Mouse (Mus musculus) brain, embryonic 18.5 days (tissue): ENCODE measurements around the gene Olfr1395.
A peak's percentile ranks its signal among the peaks of the same experiment; 100 is the strongest.

Source experiments
- DNase-seq: peaks from one replicate; pipeline ENCODE4 v3.0.0-alpha.2; 2012; ENCODE audit warnings: low read depth, low spot score

Gene Olfr1395

DNA sequence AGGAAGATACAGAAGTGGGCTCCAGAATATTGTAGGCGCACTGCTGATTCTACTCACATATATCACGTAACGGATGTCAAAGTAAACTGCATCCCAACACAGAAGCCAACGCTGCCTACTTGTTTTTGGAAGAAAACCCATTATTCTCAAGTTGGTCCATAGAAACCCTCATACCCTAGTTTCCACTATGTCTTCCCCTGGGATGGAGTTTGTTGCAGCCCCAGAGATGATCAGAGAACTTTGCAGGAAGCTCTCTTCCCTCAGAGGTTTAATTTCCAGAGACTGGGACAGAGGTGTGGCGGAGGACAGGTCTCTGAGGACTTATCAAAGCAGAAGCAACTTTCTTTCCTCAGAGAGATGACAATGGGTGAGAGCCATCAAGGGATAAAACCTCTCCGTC lies at the start of gene Olfr1395:
Gene Olfr1395, plus strand, starts transcription at position 301 of the 400 bp plus-strand sequence.
- no peak for DNase-seq

DNA sequence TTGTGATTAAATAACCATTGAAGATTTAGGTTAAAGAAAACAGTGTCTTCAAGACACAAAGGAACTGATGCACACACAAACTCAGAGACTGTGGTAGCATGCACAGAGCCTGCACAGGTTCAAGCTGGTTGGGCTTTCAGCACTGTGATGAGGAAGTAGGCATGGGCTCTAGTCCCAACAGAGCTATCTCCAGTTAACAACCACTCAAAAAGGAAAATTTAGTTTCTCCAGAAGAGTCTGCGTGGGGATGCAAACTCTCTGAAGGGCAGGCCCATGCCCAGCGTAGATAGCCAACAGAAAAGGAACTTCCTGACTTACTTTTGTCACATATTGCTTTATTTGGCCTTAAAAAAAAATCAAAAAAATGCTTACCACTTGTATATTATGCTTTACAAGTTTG lies 49.3 kb upstream of the Olfr1395 start:
- DNase-seq: no peak

DNA sequence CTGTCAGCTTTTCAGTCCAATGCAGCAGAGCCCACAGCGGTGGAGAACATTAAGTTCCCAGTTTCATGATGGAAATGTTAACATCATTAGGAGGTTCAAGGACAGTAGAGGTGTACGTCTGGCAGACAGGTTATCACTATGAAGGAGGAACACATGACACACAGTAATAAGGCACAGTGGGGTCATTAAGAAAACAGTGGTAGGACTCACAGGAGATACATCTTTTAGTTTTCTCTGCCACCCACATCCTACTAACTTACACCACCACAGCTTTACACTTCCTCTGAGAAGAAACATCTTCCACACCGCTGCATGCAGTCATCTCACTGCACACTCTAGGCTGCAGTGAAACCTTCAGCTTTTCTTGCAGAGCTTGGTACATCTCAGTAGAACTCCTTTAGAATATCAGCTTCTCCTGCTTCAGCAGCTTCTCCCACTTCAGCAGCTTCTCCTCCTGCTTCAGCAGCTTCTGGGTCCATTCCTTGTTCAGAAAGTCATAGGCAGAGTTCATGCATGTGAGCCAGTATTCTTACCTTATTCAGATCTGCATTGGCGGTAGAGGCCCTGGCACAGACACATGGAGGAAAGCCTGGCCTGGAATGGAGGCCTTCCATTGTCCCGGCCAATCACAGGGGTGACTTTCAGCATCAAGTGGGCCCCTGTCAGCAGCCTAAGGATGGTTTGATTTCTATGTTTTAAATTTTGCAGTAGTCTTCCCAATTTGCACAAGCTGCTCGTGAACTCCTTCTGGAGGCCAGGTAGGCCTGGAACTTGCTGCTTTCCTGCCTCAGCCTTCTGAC lies 48.0 kb upstream of the Olfr1395 start:
- no peak for DNase-seq

DNA sequence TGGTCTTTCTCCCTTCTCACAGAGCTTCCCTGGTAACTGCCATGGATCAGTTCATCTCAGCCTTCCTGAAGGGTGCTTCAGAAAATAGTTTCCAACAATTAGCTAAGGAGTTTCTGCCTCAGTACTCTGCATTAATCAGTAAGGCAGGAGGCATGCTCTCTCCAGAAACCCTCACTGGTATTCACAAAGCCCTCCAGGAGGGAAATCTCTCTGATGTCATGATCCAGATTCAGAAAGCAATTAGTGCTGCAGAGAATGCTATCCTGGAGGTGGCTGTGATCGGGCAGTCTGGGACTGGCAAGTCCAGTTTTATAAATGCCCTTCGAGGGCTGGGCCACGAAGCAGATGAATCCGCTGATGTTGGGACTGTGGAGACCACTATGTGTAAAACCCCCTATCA lies 46.7 kb upstream of the Olfr1395 start:
- DNase-seq: no peak

DNA sequence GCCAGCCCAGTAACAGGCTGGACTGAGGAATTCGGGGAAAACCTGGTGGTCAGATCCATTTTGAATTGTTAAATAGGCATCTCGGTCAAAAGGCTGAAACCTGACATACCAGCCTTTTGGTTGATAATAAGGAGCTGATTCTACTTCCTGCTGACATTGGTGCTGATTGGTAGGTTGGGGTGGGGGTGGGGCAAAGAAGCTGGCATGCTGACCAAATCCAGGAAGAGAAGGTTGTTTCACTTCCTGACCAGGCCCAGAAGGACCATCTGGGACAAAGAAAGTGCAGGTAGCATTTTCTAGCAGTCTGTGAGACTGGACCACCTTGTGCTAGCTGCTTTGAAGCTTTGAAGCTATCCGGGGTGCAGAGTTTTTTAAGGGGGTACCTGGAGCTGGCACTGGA lies 41.7 kb upstream of the Olfr1395 start:
- DNase-seq: no peak

DNA sequence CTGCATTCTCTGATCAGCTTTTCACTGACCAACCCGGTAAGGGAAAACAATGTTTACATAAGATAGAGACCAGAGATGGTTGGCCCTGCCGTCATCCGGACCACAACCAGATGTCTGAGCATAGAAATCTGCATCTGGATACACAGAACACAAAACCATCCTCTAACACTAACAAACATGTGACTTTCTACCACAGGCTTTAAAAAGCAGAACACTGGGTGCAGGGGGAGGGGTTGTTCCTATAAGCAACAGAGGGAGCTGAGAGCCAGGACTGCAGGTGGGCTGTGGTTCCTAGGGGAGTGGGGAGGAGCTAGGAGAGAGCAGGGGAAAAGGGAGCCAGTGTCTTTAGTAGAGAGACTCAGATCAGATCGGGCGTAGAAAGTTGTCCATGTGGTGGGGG lies 40.6 kb upstream of the Olfr1395 start:
- no peak for DNase-seq

DNA sequence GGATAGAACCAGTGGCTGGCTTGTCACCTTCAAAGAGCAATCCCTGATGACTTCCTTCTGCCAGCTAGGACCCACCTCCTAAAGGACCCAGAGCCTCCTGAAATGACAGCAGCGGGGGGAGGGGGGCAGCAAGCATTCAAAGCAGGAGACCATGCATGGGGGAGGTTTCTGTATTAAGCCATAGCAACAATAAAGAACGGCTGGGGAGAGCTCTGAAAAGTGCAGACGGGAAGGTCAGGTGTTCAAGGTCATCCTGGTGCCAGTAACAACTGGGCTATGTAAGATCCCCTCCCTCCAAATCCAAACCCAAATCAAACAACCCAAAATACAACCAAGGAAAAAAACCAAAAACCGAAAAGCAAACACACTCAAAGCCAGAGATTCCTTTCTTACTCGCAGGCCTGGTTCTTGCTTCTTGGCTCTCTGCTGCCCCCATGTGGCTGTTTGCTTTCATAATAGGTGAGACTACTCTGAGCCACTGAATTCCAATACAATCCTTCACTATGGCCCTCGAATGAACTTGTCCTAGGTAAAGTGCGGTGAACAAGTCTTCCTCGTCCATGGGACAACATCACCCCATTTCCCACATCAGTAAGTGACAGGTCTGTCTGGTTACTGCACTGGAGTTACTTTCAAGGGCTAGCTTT lies 38.9 kb upstream of the Olfr1395 start:
- DNase-seq: peak; percentile 67

DNA sequence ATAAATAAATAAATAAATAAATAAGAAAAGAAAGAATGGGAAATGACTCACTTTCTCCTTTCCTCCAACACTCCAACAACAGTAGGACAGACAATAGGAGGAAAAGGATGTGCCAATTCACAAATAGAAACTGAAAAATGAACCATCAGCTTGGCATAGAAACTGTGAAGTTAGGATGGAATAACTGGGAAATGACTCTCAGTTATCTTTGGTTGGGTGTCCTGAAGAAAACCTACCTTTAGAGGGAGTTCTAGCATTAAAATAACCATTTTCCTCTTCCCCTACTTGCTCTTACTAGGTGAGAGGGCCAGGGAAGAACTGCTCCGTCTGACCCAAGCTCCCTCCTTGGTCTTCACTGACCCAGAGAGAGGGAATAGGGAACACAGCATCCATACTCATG lies 36.3 kb upstream of the Olfr1395 start:
- DNase-seq: no peak

DNA sequence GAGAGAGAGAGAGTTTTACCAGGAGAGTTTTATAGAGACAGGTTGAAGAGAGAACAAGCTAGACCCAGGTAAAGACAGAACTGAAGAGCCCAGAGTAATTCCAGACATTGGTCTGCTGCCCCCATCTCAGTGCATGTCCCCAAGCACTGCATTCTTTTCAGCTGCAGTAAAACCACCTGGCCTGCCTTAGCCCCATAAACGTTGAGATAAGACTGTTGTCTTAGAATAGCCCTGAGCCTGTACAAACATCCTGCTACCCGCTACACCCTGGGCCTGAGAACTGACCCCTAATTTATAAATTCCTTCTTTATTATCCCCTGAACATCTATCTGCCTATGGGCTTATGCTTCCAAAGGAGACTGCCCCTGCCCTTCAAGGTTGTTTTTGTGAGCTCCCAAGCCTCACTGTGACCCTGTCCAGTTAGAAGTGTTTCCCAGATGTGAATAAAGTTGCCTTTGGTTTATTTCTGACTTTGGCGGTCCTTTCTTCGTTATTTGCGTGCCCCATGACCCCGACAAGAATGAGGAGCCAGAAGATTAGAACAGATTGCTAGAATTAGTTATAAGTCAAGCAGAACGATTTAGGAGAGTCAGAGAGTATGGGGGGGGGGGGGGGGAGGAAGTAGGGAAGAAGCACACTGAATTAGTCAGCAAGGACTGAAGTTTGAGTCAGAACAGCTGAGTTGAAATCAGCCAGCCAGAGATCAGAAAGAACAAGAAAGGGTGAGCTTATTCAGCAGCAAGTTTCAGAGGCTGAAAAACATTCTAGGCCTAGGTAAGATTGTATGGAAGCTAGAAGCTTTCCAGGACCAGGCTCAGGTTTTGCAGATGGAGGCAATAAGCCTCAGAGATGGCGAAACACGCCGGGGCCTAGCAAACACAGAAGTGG lies 34.2 kb upstream of the Olfr1395 start:
- no peak for DNase-seq

DNA sequence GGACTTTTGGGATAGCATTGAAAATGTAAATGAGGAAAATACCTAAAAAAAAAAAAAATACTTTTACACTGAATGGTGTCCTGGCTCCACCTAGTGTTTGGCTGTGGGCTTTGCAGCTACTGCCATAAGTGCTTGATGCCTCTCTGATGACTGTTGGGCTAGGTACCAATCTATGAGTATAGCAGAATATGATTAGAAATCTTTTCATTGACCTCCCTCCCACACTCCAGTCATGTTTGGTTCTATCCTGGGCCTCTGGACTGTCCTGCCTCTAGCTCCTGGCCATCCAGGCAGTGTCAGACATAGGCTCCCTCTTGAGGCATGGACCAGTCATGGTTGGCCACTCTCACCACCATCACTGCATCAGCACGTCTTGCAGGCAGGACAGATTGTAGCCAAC lies 33.2 kb upstream of the Olfr1395 start:
- no peak for DNase-seq

DNA sequence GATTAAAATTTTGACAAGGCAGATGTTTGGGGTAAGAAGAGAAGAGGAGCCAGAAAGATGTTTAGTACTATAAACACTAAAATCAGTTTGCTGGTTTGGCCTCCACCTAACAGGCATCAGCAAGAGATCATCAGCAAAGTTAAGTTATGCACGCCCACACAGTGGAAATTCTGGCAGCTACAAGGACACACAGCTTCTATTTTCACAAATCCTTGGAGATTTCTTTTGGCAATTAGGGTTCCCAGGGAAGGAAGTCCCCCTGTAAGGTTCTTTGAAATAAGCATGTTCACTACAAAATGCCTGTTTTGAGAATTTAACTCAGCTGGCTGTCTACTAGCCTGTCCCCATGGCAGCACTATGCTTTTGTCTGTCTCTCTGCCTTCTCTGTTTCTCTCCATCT lies 31.1 kb upstream of the Olfr1395 start:
- no peak for DNase-seq

DNA sequence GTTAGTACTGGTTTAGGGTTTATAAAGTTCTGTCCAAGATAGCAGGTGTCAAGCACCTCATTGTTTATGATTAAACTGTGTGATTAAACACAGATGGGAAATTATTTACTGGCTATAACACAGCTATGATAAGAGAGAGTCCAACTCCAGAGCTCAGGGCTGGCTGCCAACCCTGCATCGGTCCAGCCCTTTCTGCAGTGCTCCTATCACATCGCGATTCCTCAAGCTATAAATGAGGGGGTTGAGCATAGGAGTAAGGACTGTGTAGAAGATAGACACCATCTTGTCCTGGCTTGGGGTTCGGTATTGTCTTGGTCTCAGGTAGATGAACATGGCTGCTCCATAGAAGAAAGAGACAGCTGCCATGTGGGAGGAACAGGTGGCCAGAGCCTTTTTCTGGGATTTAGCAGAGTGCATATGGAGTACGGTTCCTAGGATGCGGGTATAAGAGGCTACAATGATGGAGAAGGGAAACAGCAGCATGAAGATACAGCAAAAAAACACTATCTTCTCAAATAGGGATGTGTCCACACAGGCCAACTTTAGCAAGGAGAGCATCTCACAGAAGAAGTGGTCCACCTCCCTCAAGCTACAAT lies 29.4 kb upstream of the Olfr1395 start:
- no peak for DNase-seq

DNA sequence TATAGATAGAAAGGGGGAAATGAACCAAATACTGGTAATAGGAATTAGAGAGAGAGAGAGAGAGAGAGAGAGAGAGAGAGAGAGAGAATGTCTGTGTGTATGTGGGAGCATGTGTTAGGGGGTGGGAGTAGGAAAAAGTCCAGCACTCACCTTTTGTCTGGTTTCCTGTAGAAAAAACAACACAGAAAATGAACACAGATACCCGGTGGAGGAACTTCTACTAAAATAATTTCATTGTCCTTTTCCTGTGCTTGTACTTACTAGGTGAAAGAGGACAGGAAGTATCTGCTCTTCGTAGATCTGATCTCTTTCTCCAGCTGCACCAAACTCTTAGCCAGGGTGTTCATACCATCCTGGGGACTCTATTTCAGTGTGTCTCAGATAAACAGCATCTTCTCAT lies 27.9 kb upstream of the Olfr1395 start:
- DNase-seq: no peak

DNA sequence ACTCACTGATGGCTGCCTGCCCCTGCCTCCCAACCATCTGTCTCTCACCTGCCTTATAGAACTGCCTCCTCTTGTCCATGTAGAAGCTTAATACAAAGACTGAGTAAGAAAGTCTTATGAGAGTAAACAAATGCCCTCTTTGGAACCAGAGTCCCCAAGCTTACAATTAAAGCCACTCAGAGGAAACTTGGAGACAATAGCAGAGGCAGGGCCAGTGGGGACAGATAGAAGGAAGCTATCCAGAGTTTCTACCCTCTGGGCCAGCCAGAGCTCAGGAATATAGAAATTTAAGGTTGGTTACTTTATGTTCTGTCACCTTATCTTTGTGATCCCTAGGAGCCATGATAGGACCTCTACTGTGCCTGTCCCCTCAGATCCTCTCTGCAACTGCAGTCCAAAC lies 27.3 kb upstream of the Olfr1395 start, which contains the start of gene Olfr1396:
Gene Olfr1396, minus strand, starts transcription at position 101 of the 400 bp plus-strand sequence.
- DNase-seq: no peak

DNA sequence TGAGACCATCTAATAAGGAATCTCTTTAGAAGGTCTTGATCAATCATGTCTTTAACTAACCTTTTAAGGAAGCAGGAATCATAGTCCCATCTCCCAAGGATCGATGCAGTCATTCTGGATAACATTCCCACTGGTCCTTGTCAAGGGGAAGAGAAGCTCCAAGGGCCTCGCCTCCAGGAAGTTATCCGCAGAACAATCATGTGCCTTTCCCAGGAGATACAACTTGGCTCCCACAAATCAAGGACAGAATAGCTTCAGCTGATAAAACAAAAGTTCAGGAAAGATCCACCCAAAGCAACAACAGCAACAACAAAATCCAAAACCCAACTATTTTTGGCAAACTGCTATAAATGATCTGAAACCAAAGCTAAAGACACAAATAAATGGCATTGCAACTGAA lies 22.4 kb upstream of the Olfr1395 start:
- DNase-seq: no peak

DNA sequence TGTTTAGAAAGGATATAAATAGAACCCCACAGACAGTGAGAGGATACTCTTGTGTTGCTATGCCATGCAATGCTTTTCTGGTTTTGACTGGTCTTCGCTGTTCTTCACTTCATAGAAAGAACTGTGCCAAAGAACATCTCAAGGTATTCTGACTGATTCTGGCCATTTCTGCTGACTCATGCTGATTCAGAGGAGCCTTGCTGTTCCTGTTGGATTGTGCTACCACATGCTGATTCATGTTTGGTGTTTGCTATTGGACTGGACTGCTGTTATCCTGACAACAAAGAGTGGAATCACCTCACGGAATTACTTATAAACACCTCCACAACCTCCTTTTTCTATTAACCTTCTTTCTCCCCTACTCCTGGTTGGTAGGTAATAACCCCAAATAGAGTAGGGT lies 17.9 kb upstream of the Olfr1395 start:
- no peak for DNase-seq

DNA sequence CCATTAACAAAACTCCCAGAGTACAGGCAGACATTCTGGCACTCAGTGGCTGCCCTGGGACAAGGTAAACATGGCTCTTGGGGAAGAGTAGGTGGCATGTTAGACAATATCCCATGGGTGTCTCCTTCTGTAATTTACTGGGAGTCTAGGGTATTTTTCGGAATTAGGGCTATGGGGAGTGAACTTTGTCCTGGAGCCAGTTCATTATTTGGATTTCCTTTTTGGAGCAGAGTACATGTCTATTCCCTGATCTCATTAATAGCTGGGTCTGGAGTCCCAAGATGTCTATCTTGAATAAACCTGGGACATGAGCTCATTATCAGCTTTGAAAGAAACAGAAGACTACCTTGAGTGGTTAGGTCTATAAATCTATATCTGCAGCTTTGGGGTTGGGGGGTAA lies 12.0 kb downstream of the Olfr1395 start, which contains the start of gene Olfr1394:
Gene Olfr1394, plus strand, starts transcription at position 301 of the 400 bp plus-strand sequence.
- DNase-seq: no peak

DNA sequence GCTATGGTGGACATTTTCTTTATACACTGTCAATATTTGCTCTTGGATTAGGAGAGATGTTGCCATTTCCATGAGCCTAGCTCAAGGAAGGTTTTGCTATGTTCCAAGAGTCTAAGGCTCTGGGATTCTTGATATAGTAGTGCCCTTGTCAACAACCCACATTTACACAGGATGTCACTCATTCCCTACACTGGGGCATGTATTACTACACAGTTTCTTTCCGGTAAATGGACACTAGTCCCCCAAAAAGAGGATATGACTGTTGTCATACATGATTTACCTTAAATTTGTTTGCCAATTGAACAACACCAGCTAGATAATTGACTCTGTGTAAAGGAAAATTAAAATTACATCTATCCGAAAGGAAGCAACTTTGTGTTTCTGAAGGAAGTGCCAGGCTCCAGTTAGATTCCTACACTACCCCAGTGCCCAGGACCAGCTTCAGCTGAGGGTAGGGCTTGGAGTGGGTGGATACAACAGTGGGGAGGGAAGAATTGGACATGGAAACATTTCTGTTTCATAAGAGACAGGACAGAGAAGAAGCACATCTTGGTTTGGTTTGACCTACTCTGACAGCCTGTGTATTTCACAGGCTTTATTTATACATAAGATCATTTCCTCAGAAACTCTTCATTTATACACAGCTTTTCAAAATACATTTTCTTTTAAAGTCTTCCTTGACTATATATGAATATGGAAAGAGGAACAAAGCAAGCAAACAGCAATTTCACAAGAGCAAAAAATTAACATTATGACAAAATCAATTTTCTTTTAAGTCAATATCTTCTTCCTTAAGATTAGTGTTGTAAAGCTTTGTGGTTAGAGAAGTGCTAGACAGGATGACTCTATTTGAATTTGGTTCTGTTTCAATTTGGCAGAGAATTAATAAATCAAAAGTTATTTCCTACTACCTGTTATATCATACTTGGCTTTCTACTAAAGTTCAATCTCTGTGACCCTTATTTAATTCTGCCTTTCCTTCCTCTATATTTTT lies 15.0 kb downstream of the Olfr1395 start:
- no peak for DNase-seq

DNA sequence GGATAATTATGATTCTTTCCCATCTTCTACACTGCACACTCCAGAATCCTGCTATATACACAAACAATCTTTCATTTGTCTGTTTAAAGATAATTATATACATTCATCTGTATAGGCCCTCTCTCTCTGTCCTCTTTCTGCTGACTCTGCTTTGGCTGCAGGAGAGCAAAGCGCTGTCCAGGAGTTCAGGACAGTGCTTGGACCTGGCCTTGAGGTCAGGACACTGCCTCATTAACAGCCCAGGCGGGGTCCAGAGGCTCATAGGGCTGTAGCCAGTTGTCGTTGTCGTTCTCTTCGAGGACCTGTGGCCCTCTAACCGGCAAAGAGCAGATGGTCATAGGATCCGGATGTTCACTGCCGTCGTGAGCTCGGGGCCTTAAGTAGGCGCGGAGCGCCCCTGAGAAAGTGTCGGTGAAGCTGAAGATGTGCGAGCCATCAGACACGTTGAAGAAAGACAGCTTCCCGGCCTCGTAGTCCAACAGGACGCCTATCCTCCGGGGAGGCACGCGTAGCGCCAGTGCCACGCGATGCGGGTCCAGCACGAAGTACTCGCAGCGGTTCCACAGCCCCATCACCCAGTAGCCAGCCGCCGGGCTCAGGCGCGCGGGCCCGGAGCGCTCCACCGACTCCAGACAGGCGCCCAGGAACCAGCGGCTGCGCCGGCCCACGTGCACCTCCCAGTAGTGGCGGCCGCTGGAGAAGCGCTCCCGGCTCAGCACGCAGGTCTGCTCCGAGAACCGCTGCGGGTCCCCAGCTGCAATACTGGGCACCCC lies 27.0 kb downstream of the Olfr1395 start:
- DNase-seq: no peak

DNA sequence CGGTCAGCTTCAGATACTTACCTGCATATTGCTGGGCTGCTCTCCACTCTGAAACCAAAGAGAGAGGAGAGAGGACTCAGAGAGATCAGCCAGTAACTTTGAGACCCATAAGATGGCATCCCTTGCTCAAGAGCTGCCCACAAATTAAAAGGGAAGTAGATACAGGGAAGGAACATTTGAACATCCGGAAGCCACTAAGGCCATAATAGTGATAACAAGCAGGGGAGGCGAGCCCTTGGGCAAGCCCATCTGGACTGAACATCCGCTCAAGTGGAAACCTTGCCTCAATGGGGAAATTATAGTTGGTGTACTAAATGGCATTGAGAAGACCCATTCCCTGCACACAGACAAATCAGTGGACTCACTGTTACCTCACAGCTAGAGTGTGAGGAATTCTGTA lies 28.5 kb downstream of the Olfr1395 start:
- no peak for DNase-seq
